Mouse (Mus musculus) myocyte (in vitro differentiated cells): ENCODE results near the gene Tceal9.

Experiments used
- CEBPB ChIP-seq: IDR thresholded peaks from 2 replicates; pipeline ENCODE4 v1.6.1; 2011; ENCODE audit warnings: mild to moderate bottlenecking, moderate library complexity; ENCODE audit not compliant: poor library complexity, insufficient read depth, severe bottlenecking
- E2F4 ChIP-seq: IDR thresholded peaks from one replicate; pipeline ENCODE4 v1.6.1; 2011; ENCODE audit warnings: mild to moderate bottlenecking, control low read depth, moderate library complexity; ENCODE audit not compliant: insufficient read depth
- MAX ChIP-seq: IDR thresholded peaks from one replicate; pipeline ENCODE4 v1.6.1; 2011; ENCODE audit warnings: low read depth, mild to moderate bottlenecking, control low read depth
- MYOD1 ChIP-seq, 3 experiments: IDR thresholded peaks; one replicate each; pipeline ENCODE4 v1.6.1; 2011; ENCODE audit warnings: control low read depth in 2 of 3, low read depth in 2 of 3, mild to moderate bottlenecking in 2 of 3, moderate library complexity in 1 of 3; ENCODE audit not compliant: insufficient read length in 2 of 3, control insufficient read depth in 1 of 3
- MYOG ChIP-seq, 3 experiments: IDR thresholded peaks; one replicate each; pipeline ENCODE4 v1.6.1; 2011; ENCODE audit warnings: control low read depth in 2 of 3, low read depth in 2 of 3, mild to moderate bottlenecking in 2 of 3; ENCODE audit not compliant: insufficient read length in 2 of 3, control insufficient read depth in 1 of 3, insufficient read depth in 1 of 3
- POLR2A ChIP-seq: IDR thresholded peaks from one replicate; pipeline ENCODE4 v1.6.1; 2011; ENCODE audit warnings: low read depth, mild to moderate bottlenecking, control low read depth, moderate library complexity; ENCODE audit not compliant: insufficient read length
- POLR2AphosphoS2 ChIP-seq: IDR thresholded peaks from one replicate; pipeline ENCODE4 v1.6.1; 2011; ENCODE audit warnings: low read depth, control low read depth; ENCODE audit not compliant: insufficient read length
- SRF ChIP-seq: IDR thresholded peaks from one replicate; pipeline ENCODE4 v1.6.1; 2011; ENCODE audit warnings: low read depth; ENCODE audit not compliant: control insufficient read depth, insufficient read length
- TCF12 ChIP-seq: IDR thresholded peaks from one replicate; pipeline ENCODE4 v1.6.1; 2011; ENCODE audit warnings: mild to moderate bottlenecking, control low read depth; ENCODE audit not compliant: poor library complexity, insufficient read depth, severe bottlenecking
- TCF3 ChIP-seq: IDR thresholded peaks from one replicate; pipeline ENCODE4 v1.6.1; 2011; ENCODE audit warnings: low read depth, control low read depth; ENCODE audit not compliant: insufficient read length
- USF1 ChIP-seq: IDR thresholded peaks from one replicate; pipeline ENCODE4 v1.6.1; 2011; ENCODE audit warnings: low read depth, mild to moderate bottlenecking, control low read depth, moderate library complexity

- no peak for TF ChIP-seq E2F4
- TF ChIP-seq POLR2A: no peak
- no peak for TF ChIP-seq MAX
- no peak for TF ChIP-seq CEBPB
- TF ChIP-seq USF1: no peak
- TF ChIP-seq POLR2AphosphoS2: no peak
- TF ChIP-seq TCF12: no peak
- TF ChIP-seq SRF: no peak
- TF ChIP-seq MYOG (IDR thresholded peaks at IDR 0.05; ENCODE audit: control insufficient read depth in 1 of 3, insufficient read depth in 1 of 3, insufficient read length in 2 of 3, low read depth in 2 of 3): no peak
- TF ChIP-seq TCF3: no peak
- no peak for TF ChIP-seq MYOD1 (IDR thresholded peaks at IDR 0.05; ENCODE audit: control insufficient read depth in 1 of 3, insufficient read length in 2 of 3, low read depth in 2 of 3)
Measured at GRCm38 (mm10) chrX:136238118-136238517, 6.8 kb upstream of the Tceal9 start.
